Mouse (Mus musculus): ENCODE measurements around the gene Nfia. TPM values are rescaled to one million over a fixed set of nuclear protein-coding genes. Genes with fewer than 3 reads are reported as not detected.
A peak's percentile ranks its signal among the peaks of the same experiment; 100 is the strongest.

The Nfia gene
- polyA plus RNA-seq, 1 experiment from 2014 or later = 31.1 TPM

GRCm38 (mm10) chr4:97995911-97996712 is 223.6 kb downstream of the Nfia start:
- H3K36me3 ChIP-seq = peaks cover 6% of the 10 kb centered on the region; the same call in 1 of the 2 replicates

GRCm38 (mm10) chr4:97997151-97997817 is 224.8 kb downstream of the Nfia start:
- Histone ChIP-seq H3K9ac (no peak overlapping the region), H3K27me3 (replicated peaks) (no peaks in the 10 kb centered on the region), H3K4me3 (no peak overlapping the region), H3K4me2 (no peak overlapping the region), H3K4me1 (peaks cover 40% of the 10 kb centered on the region), H3K9me3 (no peaks in the 10 kb centered on the region), H3K36me3 (peaks cover 10% of the 10 kb centered on the region), H3K27ac (replicated peaks) (peak overlapping the region; percentile 59)
- 64% methylated on average over 11 of the region's 11 CpGs for WGBS
- ATAC-seq (ENCODE audit: extremely low read depth, insufficient number of reproducible peaks, low FRiP score, low TSS enrichment) = no peak

More at GRCm38 (mm10) chr4:97995911-97996712, 223.6 kb downstream of the Nfia start:
- 69% methylated on average over 8 of the region's 8 CpGs for WGBS
- Histone ChIP-seq H3K4me3 (no peak overlapping the region), H3K27me3 (replicated peaks) (no peaks in the 10 kb centered on the region), H3K4me1 (peaks cover 37% of the 10 kb centered on the region), H3K9ac (no peak overlapping the region), H3K9me3 (no peaks in the 10 kb centered on the region), H3K27ac (replicated peaks) (0 out of 2 replicates have a peak overlapping the region, but pooled peaks have one; percentile 12), H3K4me2 (no peak overlapping the region)
- no peak for ATAC-seq (ENCODE audit: extremely low read depth, insufficient number of reproducible peaks, low FRiP score, low TSS enrichment)

- Histone ChIP-seq H3K27me3 (replicated peaks) (no peaks in the 10 kb centered on the region), H3K4me1 (peaks cover 56% of the 10 kb centered on the region), H3K4me3 (no peak overlapping the region), H3K9ac (no peak overlapping the region), H3K27ac (replicated peaks) (peak overlapping the region; percentile 94), H3K9me3 (no peaks in the 10 kb centered on the region), H3K4me2 (no peak overlapping the region), H3K36me3 (peaks cover 16% of the 10 kb centered on the region)
- ATAC-seq (ENCODE audit: extremely low read depth, insufficient number of reproducible peaks, low FRiP score, low TSS enrichment) = no peak; the same call in 1 of the 2 replicates
- 43% methylated on average over 5 of the region's 5 CpGs for whole genome bisulfite sequencing
Observed at GRCm38 (mm10) chr4:98002206-98002605, 229.7 kb downstream of the Nfia start.

- Histone ChIP-seq H3K9me3 (no peaks in the 10 kb centered on the region), H3K27me3 (replicated peaks) (no peaks in the 10 kb centered on the region), H3K9ac (peak overlapping the region; percentile 70), H3K36me3 (peaks cover 19% of the 10 kb centered on the region), H3K4me1 (peaks cover 48% of the 10 kb centered on the region), H3K4me3 (0 out of 2 replicates have a peak overlapping the region, but pooled peaks have one; percentile 7), H3K27ac (replicated peaks) (peak overlapping the region; percentile 94), H3K4me2 (peak overlapping the region; percentile 57)
- ATAC-seq (ENCODE audit: extremely low read depth, insufficient number of reproducible peaks, low FRiP score, low TSS enrichment) = 0 out of 2 replicates have a peak, but pooled peaks have one; percentile 34
- 8% methylated on average over 12 of the region's 12 CpGs for WGBS
Observed at GRCm38 (mm10) chr4:98003323-98004107, 231.0 kb downstream of the Nfia start.

- Histone ChIP-seq H3K4me3 (0 out of 2 replicates have a peak overlapping the region, but pooled peaks have one; percentile 7), H3K27ac (replicated peaks) (peak overlapping the region; percentile 94), H3K27me3 (replicated peaks) (no peaks in the 10 kb centered on the region), H3K9ac (peak overlapping the region; percentile 70), H3K9me3 (no peaks in the 10 kb centered on the region), H3K36me3 (peaks cover 19% of the 10 kb centered on the region), H3K4me1 (peaks cover 54% of the 10 kb centered on the region), H3K4me2 (peak overlapping the region; percentile 57)
- WGBS = 4% methylated on average over 11 of the region's 11 CpGs
- peak; percentile 64; the same call in 1 of the 2 replicates for ATAC-seq (ENCODE audit: extremely low read depth, insufficient number of reproducible peaks, low FRiP score, low TSS enrichment)
Observed at GRCm38 (mm10) chr4:98004108-98004625, 231.6 kb downstream of the Nfia start.

- WGBS = 75% methylated on average over 6 of the region's 6 CpGs
Observed at GRCm38 (mm10) chr4:98004986-98005385, 232.5 kb downstream of the Nfia start.

GRCm38 (mm10) chr4:98008814-98009368 is 236.4 kb downstream of the Nfia start:
- 67% methylated on average over 4 of the region's 4 CpGs for WGBS

More at GRCm38 (mm10) chr4:98004986-98005385, 232.5 kb downstream of the Nfia start:
- Histone ChIP-seq H3K36me3 (peaks cover 19% of the 10 kb centered on the region), H3K9ac (peak overlapping the region; percentile 70), H3K4me3 (no peak overlapping the region), H3K27ac (replicated peaks) (peak overlapping the region; percentile 94), H3K9me3 (no peaks in the 10 kb centered on the region), H3K4me2 (no peak overlapping the region), H3K4me1 (peaks cover 59% of the 10 kb centered on the region), H3K27me3 (replicated peaks) (no peaks in the 10 kb centered on the region)
- no peak for ATAC-seq (ENCODE audit: extremely low read depth, insufficient number of reproducible peaks, low FRiP score, low TSS enrichment)

GRCm38 (mm10) chr4:98009966-98010365 is 237.4 kb downstream of the Nfia start:
- H3K27ac ChIP-seq (replicated peaks) = peak overlapping the region; percentile 70
- ATAC-seq (ENCODE audit: extremely low read depth, insufficient number of reproducible peaks, low FRiP score, low TSS enrichment) = no peak
- peaks cover 24% of the 10 kb centered on the region for H3K36me3 ChIP-seq
- H3K4me3 ChIP-seq = no peak overlapping the region
- H3K9ac ChIP-seq = no peak overlapping the region
- no peak overlapping the region for H3K4me2 ChIP-seq
- H3K27me3 ChIP-seq (replicated peaks) = no peaks in the 10 kb centered on the region
- no peaks in the 10 kb centered on the region for H3K9me3 ChIP-seq
- H3K4me1 ChIP-seq = peaks cover 21% of the 10 kb centered on the region
- 80% methylated on average over 2 of the region's 2 CpGs for WGBS

More at GRCm38 (mm10) chr4:98008814-98009368, 236.4 kb downstream of the Nfia start:
- Histone ChIP-seq H3K36me3 (peaks cover 14% of the 10 kb centered on the region; the same call in 1 of the 2 replicates), H3K4me1 (peaks cover 31% of the 10 kb centered on the region), H3K9me3 (no peaks in the 10 kb centered on the region), H3K4me3 (no peak overlapping the region), H3K9ac (0 out of 2 replicates have a peak overlapping the region, but pooled peaks have one; percentile 3), H3K27ac (replicated peaks) (peak overlapping the region; percentile 70), H3K27me3 (replicated peaks) (no peaks in the 10 kb centered on the region), H3K4me2 (no peak overlapping the region)
- no peak for ATAC-seq (ENCODE audit: extremely low read depth, insufficient number of reproducible peaks, low FRiP score, low TSS enrichment)

GRCm38 (mm10) chr4:98019811-98020210 is 247.3 kb downstream of the Nfia start:
- 71% methylated on average over 3 of the region's 3 CpGs for whole genome bisulfite sequencing
- H3K27me3 ChIP-seq (replicated peaks) = no peaks in the 10 kb centered on the region
- no peak overlapping the region for H3K9ac ChIP-seq
- H3K4me1 ChIP-seq = no peaks in the 10 kb centered on the region
- H3K9me3 ChIP-seq = no peaks in the 10 kb centered on the region
- peaks cover 86% of the 10 kb centered on the region for H3K36me3 ChIP-seq
- H3K27ac ChIP-seq (replicated peaks) = no peak overlapping the region
- H3K4me3 ChIP-seq = no peak overlapping the region
- ATAC-seq (ENCODE audit: extremely low read depth, insufficient number of reproducible peaks, low FRiP score, low TSS enrichment) = no peak
- H3K4me2 ChIP-seq = no peak overlapping the region

- 81% methylated on average over 7 of the region's 7 CpGs for WGBS
- no peak overlapping the region for H3K9ac ChIP-seq
- no peak overlapping the region for H3K4me2 ChIP-seq
- H3K36me3 ChIP-seq = peaks cover 76% of the 10 kb centered on the region
- H3K9me3 ChIP-seq = no peaks in the 10 kb centered on the region
- no peak overlapping the region for H3K4me3 ChIP-seq
- no peaks in the 10 kb centered on the region for H3K27me3 ChIP-seq (replicated peaks)
- ATAC-seq (ENCODE audit: extremely low read depth, insufficient number of reproducible peaks, low FRiP score, low TSS enrichment) = no peak
- H3K4me1 ChIP-seq = peaks cover 3% of the 10 kb centered on the region; the same call in 1 of the 2 replicates
- no peak overlapping the region for H3K27ac ChIP-seq (replicated peaks)
Observed at GRCm38 (mm10) chr4:98020836-98021235, 248.3 kb downstream of the Nfia start.
